Comparison of ENCODE assay signal across 8 mouse cellular contexts in the genomic region with DNA sequence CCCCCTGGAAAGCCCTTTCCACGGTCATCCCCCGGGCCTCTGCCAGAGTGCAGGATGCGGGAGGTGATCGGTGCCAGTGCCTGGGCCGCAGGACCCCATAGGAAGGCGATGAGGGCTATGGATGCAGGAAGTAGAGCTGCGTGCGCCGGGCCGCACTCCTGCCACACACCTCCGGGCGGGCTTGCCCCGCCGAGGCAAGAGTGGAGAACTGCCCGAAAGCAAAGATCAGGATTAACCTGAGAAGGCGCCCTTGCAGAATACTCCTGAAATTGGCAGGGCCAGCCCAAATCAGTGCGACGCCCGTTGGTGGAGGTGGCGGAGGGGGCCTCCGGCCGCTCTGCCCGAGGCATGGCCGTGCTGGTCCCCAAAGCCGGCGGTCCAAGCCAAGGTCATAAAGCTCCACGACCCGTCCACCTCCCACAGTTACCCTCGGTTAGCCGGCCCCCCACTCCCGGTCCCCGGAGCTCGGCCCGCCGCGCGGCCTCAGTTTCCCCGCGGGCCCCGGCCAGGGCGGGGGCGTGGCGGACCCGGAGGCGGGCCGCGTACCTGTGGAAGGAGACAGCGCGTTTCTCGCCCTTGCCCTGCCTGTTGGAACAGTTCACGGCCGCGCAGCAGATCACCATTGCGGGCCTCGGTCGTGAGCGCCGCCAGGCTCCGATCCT. TPM values are rescaled to one million over a fixed set of nuclear protein-coding genes. Genes with fewer than 3 reads are reported as not detected.
A peak's percentile ranks its signal among the peaks of the same experiment; 100 is the strongest.
DNase-seq lines count a peak whose midpoint lies in the region; ATAC-seq lines count a peak whose summit lies in the region.

No protein-coding gene starts in this region.

- no peaks in the 10 kb centered on the region for H3K27me3 ChIP-seq in forebrain, embryonic 10.5 days (ENCODE audit: poor library complexity, severe bottlenecking)
- H3K27me3 ChIP-seq in liver, embryonic 13.5 days, result no peaks in the 10 kb centered on the region

- peak; percentile 47 for DNase-seq in retina, embryonic 14.5 days (ENCODE audit: low spot score)
- DNase-seq in retina, postnatal 1 day, result no peak
- DNase-seq in T-cell, adult 2 months (ENCODE audit: low spot score), result peak; percentile 24
- DNase-seq in forebrain, embryonic 10.5 days (ENCODE audit: extremely low spot score, low spot score), result peak; percentile 59
- DNase-seq in induced T-regulatory cell, adult 2 months (ENCODE audit: low read depth), result peak; percentile 54
- no peak for DNase-seq in liver, embryonic 13.5 days
- peak; percentile 8 to 18 for DNase-seq in natural killer cell, adult 2 months (ENCODE audit: low spot score in 2 of 2)
- no peak for DNase-seq in ovary, adult 18-20 months (ENCODE audit: low spot score)

- no peaks in the 10 kb centered on the region for H3K9me3 ChIP-seq in forebrain, embryonic 10.5 days
- no peaks in the 10 kb centered on the region for H3K9me3 ChIP-seq in liver, embryonic 13.5 days (replicated peaks)

- H3K4me2 ChIP-seq in liver, embryonic 13.5 days, result peak overlapping the region; percentile 99

- peak overlapping the region; percentile 95 for H3K4me3 ChIP-seq in forebrain, embryonic 10.5 days
- H3K4me3 ChIP-seq in liver, embryonic 13.5 days (replicated peaks), result peak overlapping the region; percentile 94

- ATAC-seq in liver, embryonic 13.5 days (ENCODE audit: low read depth), result peak; percentile 41

- WGBS in forebrain, embryonic 10.5 days, result under 1% methylated on average over 59 of the region's 59 CpGs
- under 1% methylated on average over 59 of the region's 59 CpGs for WGBS in liver, embryonic 13.5 days (ENCODE audit: insufficient replicate concordance)

- peak overlapping the region; percentile 92 for H3K9ac ChIP-seq in liver, embryonic 13.5 days

- peaks cover 18% of the 10 kb centered on the region for H3K36me3 ChIP-seq in forebrain, embryonic 10.5 days (replicated peaks)
- H3K36me3 ChIP-seq in liver, embryonic 13.5 days, result peaks cover 17% of the 10 kb centered on the region

- peaks cover 31% of the 10 kb centered on the region for H3K4me1 ChIP-seq in forebrain, embryonic 10.5 days
- peaks cover 56% of the 10 kb centered on the region for H3K4me1 ChIP-seq in liver, embryonic 13.5 days (replicated peaks)

- H3K27ac ChIP-seq in forebrain, embryonic 10.5 days, result peak overlapping the region; percentile 94
- H3K27ac ChIP-seq in liver, embryonic 13.5 days, result peak overlapping the region; percentile 95

RNA-seq across cellular contexts. Expression of gene Thap4, which starts 0.6 kb away (rescaled TPM):
- 48.2 and 48.8 TPM in 2 replicates for polyA plus RNA-seq in forebrain, embryonic 10.5 days (2016; fragmentation: Nextera tagmentation; extraction: Ambion mirVana)
- polyA plus RNA-seq in liver, embryonic 13.5 days (2015; fragmentation: Nextera tagmentation; extraction: Ambion mirVana), result 16.1 TPM in 2 replicates

RNA-seq across cellular contexts. Expression of gene Atg4b, which starts 2.7 kb away (rescaled TPM):
- polyA plus RNA-seq in forebrain, embryonic 10.5 days (2016; fragmentation: Nextera tagmentation; extraction: Ambion mirVana), result 82.4 and 90.2 TPM in 2 replicates
- polyA plus RNA-seq in liver, embryonic 13.5 days (2015; fragmentation: Nextera tagmentation; extraction: Ambion mirVana), result 64.6 and 76.8 TPM in 2 replicates

RNA-seq across cellular contexts. Expression of gene Dtymk, which starts 47.7 kb away (rescaled TPM):
- 278 and 306 TPM in 2 replicates for polyA plus RNA-seq in forebrain, embryonic 10.5 days (2016; fragmentation: Nextera tagmentation; extraction: Ambion mirVana)
- 169 and 181 TPM in 2 replicates for polyA plus RNA-seq in liver, embryonic 13.5 days (2015; fragmentation: Nextera tagmentation; extraction: Ambion mirVana)

RNA-seq across cellular contexts. Expression of gene Ing5, which starts 49.7 kb away (rescaled TPM):
- polyA plus RNA-seq in forebrain, embryonic 10.5 days (2016; fragmentation: Nextera tagmentation; extraction: Ambion mirVana), result 30.7 and 32.9 TPM in 2 replicates
- 12.3 and 13.0 TPM in 2 replicates for polyA plus RNA-seq in liver, embryonic 13.5 days (2015; fragmentation: Nextera tagmentation; extraction: Ambion mirVana)

Comparison
In these comparisons a context has a peak if more than half of its experiments do, and no peak if none do; other contexts are left out.
1. DNase-seq: peak in retina, embryonic 14.5 days (single experiment), T-cell, adult 2 months (single experiment), forebrain, embryonic 10.5 days (single experiment), induced T-regulatory cell, adult 2 months (single experiment) and natural killer cell, adult 2 months (2 of 2); none in retina, postnatal 1 day (single experiment), liver, embryonic 13.5 days (single experiment) and ovary, adult 18-20 months (single experiment).